Mouse (Mus musculus) ES-Bruce4 (cell line): Measurements from ENCODE around the gene Usp54.

Experiments used
- CTCF ChIP-seq: IDR thresholded peaks from one replicate; pipeline ENCODE4 v1.8.1; 2011; ENCODE audit warnings: low read depth, low read length
- EP300 ChIP-seq: IDR thresholded peaks from 2 replicates; pipeline ENCODE4 v1.6.1; 2011; ENCODE audit warnings: low read depth, low read length; ENCODE audit not compliant: insufficient read depth
- POLR2A ChIP-seq: IDR thresholded peaks from one replicate; pipeline ENCODE4 v1.8.1; 2011; ENCODE audit warnings: low read length; ENCODE audit not compliant: insufficient read depth

DNA sequence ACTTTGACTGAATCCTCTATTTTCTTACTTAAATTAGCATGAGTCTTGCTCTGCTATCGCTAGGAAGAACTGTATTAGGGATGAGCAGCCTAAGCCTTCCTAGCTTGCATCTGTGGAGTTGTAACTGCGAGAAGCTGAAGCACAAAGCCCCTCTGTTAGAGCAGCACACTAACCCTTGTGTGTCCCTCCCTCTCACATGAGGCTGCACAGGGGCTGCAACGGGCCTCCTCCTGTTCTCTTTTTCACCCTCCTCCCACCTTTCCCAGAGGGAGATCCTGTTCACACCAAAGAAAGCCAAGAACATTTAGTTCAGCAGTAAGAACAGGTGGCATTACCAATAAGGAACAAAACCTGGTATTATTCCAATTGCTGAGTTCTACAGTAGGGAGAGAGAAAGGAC is 45.1 kb downstream of the Usp54 start:
- TF ChIP-seq POLR2A (no peak), EP300 (no peak), CTCF (no peak)
